Mouse (Mus musculus): ENCODE data around the gene Hdac6. TPM values are rescaled to one million over a fixed set of nuclear protein-coding genes. Genes with fewer than 3 reads are reported as not detected.

Hdac6 gene
- polyA plus RNA-seq, 1 experiment = 11.0 TPM

DNA sequence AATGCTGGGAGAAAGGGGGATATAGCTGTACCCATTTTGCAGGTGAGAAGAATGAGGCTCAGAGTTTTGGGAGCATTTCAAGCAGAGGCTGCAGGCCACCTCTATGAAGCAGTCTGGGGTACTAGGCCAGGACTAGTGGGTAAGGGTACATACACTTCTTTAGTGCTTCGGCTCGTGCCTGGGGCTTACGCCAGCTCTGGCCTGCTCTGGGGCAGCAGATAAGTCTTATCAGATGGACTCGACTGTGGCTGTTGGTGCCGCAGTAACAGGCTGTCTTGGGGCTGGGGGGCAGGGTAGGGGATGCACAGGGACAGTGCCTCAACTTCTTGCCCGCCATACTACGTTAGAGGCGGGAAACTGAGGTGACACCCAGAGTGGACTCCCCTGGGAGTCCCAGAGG, 20.5 kb upstream of the Hdac6 start:
- TF ChIP-seq CTCF (IDR thresholded peaks at IDR 0.05; ENCODE audit: extremely low read depth, insufficient read length, insufficient replicate concordance, low read depth, low read length) (no peak), POLR2A (IDR thresholded peaks at IDR 0.05; ENCODE audit: low read depth, low read length) (no peak)
- H3K4me1 ChIP-seq (ENCODE audit: control insufficient read depth, insufficient read depth, insufficient read length, low read length) = no peaks in the 10 kb centered on the region
- WGBS = 66% methylated on average over 8 of the region's 8 CpGs
- H3K27me3 ChIP-seq (ENCODE audit: control insufficient read depth, insufficient read depth, low read length) = no peaks in the 10 kb centered on the region
- H3K4me3 ChIP-seq (ENCODE audit: low read depth, low read length) = no peak overlapping the region
- no peak overlapping the region for H3K27ac ChIP-seq (ENCODE audit: insufficient read depth, low read depth, low read length)
- H3K36me3 ChIP-seq (ENCODE audit: control insufficient read depth, insufficient read depth, low read length) = no peaks in the 10 kb centered on the region

DNA sequence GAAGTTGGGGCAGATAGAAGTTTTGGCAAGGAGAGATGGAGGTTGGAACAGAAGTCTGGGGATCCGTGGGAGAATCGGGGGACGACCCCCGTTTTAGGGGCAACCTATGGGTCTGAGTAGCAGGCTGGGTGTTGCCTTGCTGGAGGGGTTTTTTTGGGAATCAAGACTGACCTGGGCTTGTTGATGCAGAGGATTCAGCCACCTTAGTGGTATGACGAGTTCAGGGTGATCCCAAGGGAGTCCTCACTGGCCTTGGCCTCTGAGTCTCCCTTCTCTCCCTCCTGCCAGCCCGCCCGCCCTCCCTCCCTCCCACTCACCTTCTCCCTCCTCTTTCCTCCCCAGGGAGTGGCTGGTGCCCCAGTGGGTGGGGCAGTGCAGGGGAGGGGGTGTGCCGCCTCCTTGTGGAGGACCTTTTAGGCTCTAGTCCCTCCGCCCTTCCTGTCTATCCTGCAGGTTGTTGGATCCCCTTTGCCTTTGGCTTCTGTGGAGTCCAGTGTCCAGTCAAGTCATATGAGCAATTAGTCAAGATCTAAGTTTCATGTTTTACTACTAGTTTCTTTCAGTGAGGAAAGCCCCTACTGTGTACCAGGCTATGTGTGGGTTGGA, 20.0 kb upstream of the Hdac6 start:
- Histone ChIP-seq H3K36me3 (ENCODE audit: control insufficient read depth, insufficient read depth, low read length) (no peaks in the 10 kb centered on the region), H3K27me3 (ENCODE audit: control insufficient read depth, insufficient read depth, low read length) (no peaks in the 10 kb centered on the region), H3K27ac (ENCODE audit: insufficient read depth, low read depth, low read length) (no peak overlapping the region), H3K4me1 (ENCODE audit: control insufficient read depth, insufficient read depth, insufficient read length, low read length) (no peaks in the 10 kb centered on the region), H3K4me3 (ENCODE audit: low read depth, low read length) (no peak overlapping the region)
- no peak for TF ChIP-seq CTCF (IDR thresholded peaks at IDR 0.05; ENCODE audit: extremely low read depth, insufficient read length, insufficient replicate concordance, low read depth, low read length)
- TF ChIP-seq POLR2A (IDR thresholded peaks at IDR 0.05; ENCODE audit: low read depth, low read length) = no peak
- WGBS = 71% methylated on average over 7 of the region's 9 CpGs

DNA sequence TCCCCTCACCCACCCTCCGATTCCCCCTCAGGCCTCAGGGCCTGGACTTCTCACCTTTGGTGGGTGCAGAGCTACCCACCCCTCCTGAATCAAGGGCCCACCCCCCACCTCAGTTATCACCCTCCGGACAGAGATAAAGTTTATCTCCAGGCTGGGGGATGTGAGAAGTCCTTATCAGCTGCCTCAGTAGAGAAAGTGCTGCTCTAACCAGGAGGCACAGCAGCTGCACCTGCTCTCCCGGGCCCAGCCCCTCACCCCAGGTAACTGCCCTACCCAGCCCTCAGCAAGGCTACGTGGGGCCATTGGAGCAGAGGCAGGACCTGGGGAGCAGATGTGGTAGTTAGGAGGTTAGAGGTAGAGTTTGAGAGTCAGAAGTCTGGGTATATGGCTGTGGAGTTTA, 18.5 kb upstream of the Hdac6 start:
- Histone ChIP-seq H3K4me1 (ENCODE audit: control insufficient read depth, insufficient read depth, insufficient read length, low read length) (no peaks in the 10 kb centered on the region), H3K27me3 (ENCODE audit: control insufficient read depth, insufficient read depth, low read length) (no peaks in the 10 kb centered on the region), H3K4me3 (ENCODE audit: low read depth, low read length) (no peak overlapping the region), H3K36me3 (ENCODE audit: control insufficient read depth, insufficient read depth, low read length) (no peaks in the 10 kb centered on the region), H3K27ac (ENCODE audit: insufficient read depth, low read depth, low read length) (no peak overlapping the region)
- whole genome bisulfite sequencing = 31% methylated on average over 4 of the region's 4 CpGs
- no peak for TF ChIP-seq CTCF (IDR thresholded peaks at IDR 0.05; ENCODE audit: extremely low read depth, insufficient read length, insufficient replicate concordance, low read depth, low read length)
- TF ChIP-seq POLR2A (IDR thresholded peaks at IDR 0.05; ENCODE audit: low read depth, low read length) = no peak

DNA sequence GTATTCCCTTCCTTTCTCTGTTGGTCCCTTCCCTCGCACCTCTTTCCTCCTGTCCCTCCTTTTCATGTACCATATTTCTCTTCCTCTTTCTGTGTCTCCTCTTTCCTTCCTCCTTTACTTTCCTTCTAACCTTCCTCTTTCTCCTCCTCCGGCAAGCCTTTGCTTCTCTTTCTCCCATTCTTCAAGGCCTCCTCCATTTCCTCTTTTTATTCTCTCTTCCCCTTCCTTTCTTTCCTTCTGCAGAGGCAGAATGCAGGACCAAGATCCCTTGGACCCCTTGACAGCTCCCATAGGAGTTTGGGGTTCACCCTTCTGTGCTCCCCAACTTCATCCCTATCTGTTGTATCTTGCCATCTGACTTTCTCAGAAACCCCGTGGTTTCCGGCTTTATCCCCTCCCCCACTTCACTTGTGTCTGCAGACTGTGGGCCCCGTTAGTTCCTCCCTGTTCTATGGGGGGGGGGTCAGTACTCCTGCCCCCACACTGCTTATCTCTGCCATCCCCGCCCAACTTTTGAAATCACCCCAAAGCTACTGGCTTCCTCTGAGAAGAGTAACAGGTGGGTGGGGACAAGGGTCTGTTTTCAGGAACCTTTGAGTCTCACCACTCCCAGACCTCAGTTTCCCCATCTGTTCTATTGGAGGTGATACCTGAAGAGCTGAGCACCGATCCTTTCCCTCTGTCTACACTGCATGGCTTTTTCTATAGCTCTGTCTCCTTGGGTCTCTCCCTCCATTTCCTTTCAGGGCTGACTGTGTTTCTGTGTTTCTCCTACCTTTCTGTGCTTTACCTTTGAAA, 16.3 kb upstream of the Hdac6 start:
- H3K4me3 ChIP-seq (ENCODE audit: low read depth, low read length) = no peak overlapping the region
- no peaks in the 10 kb centered on the region for H3K36me3 ChIP-seq (ENCODE audit: control insufficient read depth, insufficient read depth, low read length)
- no peaks in the 10 kb centered on the region for H3K4me1 ChIP-seq (ENCODE audit: control insufficient read depth, insufficient read depth, insufficient read length, low read length)
- 47% methylated on average over 7 of the region's 7 CpGs for WGBS
- H3K27ac ChIP-seq (ENCODE audit: insufficient read depth, low read depth, low read length) = no peak overlapping the region
- no peak for TF ChIP-seq POLR2A (IDR thresholded peaks at IDR 0.05; ENCODE audit: low read depth, low read length)
- TF ChIP-seq CTCF (IDR thresholded peaks at IDR 0.05; ENCODE audit: extremely low read depth, insufficient read length, insufficient replicate concordance, low read depth, low read length) = no peak
- no peaks in the 10 kb centered on the region for H3K27me3 ChIP-seq (ENCODE audit: control insufficient read depth, insufficient read depth, low read length)

GRCm38 (mm10) chrX:7958868-7959267, 11.2 kb upstream of the Hdac6 start:
- WGBS = 88% methylated on average over 9 of the region's 9 CpGs
- Histone ChIP-seq H3K4me1 (ENCODE audit: control insufficient read depth, insufficient read depth, insufficient read length, low read length) (no peaks in the 10 kb centered on the region), H3K36me3 (ENCODE audit: control insufficient read depth, insufficient read depth, low read length) (no peaks in the 10 kb centered on the region), H3K27ac (ENCODE audit: insufficient read depth, low read depth, low read length) (no peak overlapping the region), H3K27me3 (ENCODE audit: control insufficient read depth, insufficient read depth, low read length) (no peaks in the 10 kb centered on the region), H3K4me3 (ENCODE audit: low read depth, low read length) (no peak overlapping the region)
- no peak for TF ChIP-seq POLR2A (IDR thresholded peaks at IDR 0.05; ENCODE audit: low read depth, low read length)
- TF ChIP-seq CTCF (IDR thresholded peaks at IDR 0.05; ENCODE audit: extremely low read depth, insufficient read length, insufficient replicate concordance, low read depth, low read length) = no peak

DNA sequence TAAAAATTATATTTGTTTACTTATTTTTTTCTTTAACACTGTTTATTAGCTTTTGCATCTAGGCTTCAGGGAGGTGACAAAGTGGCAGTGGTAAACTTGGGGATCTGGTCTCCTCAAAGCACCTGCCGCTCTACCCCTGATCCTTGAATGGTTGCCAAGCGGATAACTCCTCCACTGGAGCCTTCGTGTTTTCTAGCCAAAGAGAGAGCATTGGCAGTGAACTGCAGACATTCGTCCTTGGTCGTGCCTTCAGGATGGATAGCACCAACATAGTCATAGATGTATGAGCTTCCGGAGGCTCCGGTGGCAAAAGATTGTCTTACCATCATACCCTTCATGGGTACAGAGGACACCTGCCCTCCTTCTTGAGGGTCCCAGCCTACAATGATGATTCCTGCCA, 2.4 kb upstream of the Hdac6 start:
- TF ChIP-seq CTCF (IDR thresholded peaks at IDR 0.05; ENCODE audit: extremely low read depth, insufficient read length, insufficient replicate concordance, low read depth, low read length) (no peak), POLR2A (IDR thresholded peaks at IDR 0.05; ENCODE audit: low read depth, low read length) (no peak)
- Histone ChIP-seq H3K27ac (ENCODE audit: insufficient read depth, low read depth, low read length) (no peak overlapping the region), H3K4me3 (ENCODE audit: low read depth, low read length) (no peak overlapping the region), H3K4me1 (ENCODE audit: control insufficient read depth, insufficient read depth, insufficient read length, low read length) (no peaks in the 10 kb centered on the region; the same call in 1 of the 2 replicates), H3K27me3 (ENCODE audit: control insufficient read depth, insufficient read depth, low read length) (no peaks in the 10 kb centered on the region), H3K36me3 (ENCODE audit: control insufficient read depth, insufficient read depth, low read length) (no peaks in the 10 kb centered on the region)
- WGBS = 82% methylated on average over 7 of the region's 7 CpGs

DNA sequence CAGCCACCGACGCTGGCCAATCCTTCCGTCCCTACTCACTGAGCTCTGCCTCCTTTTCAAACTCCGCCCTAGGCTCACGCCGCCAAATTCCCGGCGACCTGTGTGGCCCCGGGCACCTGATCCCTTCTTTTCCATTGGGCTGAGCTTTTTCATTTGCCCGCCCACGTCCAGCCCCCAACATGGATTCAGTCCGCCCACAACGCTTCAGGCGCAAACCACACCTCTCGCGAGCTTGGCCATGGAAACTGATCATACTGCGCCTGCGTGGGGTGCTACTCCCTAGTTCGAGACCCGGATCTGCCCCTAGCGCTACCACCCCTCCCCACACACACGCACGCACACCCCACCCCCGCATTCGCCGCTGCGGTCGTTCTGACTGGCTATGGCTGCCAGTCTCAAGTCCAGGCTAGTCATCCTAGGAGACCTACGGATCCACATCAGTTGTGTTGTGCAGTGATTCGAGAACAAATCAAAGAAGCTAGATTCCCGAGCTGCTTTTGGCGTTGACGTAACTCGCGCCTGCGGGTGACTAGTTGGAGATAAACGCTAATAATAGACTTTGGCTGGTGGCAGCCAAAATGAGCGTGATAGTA, 307 bp upstream of the Hdac6 start:
- TF ChIP-seq CTCF (IDR thresholded peaks at IDR 0.05; ENCODE audit: extremely low read depth, insufficient read length, insufficient replicate concordance, low read depth, low read length) = no peak
- no peak for TF ChIP-seq POLR2A (IDR thresholded peaks at IDR 0.05; ENCODE audit: low read depth, low read length)
- WGBS = 10% methylated on average over 38 of the region's 38 CpGs
- H3K27me3 ChIP-seq (ENCODE audit: control insufficient read depth, insufficient read depth, low read length) = no peaks in the 10 kb centered on the region
- H3K36me3 ChIP-seq (ENCODE audit: control insufficient read depth, insufficient read depth, low read length) = no peaks in the 10 kb centered on the region
- H3K4me1 ChIP-seq (ENCODE audit: control insufficient read depth, insufficient read depth, insufficient read length, low read length) = no peaks in the 10 kb centered on the region; the same call in 1 of the 2 replicates
- no peak overlapping the region for H3K27ac ChIP-seq (ENCODE audit: insufficient read depth, low read depth, low read length)
- peak overlapping the region; percentile 80 for H3K4me3 ChIP-seq (ENCODE audit: low read depth, low read length)

Measured in small intestine, adult 2 months (tissue).